Mouse (Mus musculus): ENCODE results near the gene Atp8b4. TPM values are rescaled to one million over a fixed set of nuclear protein-coding genes. Genes with fewer than 3 reads are reported as not detected.

Gene Atp8b4
- polyA plus RNA-seq, 1 experiment from 2014 or later, result 1.3 TPM

DNA sequence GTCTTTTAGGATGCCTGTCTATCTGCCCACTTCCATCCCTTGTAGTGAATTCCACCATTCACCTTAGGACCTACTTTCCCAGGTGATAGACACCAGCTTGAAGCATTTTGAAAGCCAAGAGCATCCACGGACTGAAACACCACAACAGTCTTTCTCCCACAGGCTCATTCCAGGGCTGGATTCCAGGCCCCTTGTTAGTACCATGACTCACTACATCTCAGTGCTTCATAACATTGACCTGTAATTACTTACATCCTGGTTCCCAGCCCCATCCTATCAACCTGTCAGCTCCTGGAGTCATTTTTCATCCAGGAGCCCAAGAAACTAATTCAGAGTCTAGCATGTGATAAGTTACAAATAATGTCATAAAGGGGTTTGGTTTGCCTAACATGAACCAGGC is 148.7 kb downstream of the Atp8b4 start:
- Histone ChIP-seq H3K27me3 (replicated peaks) (no peaks in the 10 kb centered on the region), H3K9ac (no peak overlapping the region), H3K36me3 (no peaks in the 10 kb centered on the region), H3K4me2 (no peak overlapping the region), H3K27ac (no peak overlapping the region), H3K9me3 (no peaks in the 10 kb centered on the region), H3K4me3 (replicated peaks) (no peak overlapping the region), H3K4me1 (no peaks in the 10 kb centered on the region)
- 45% methylated on average over 1 of the region's 1 CpGs for WGBS
- ATAC-seq (ENCODE audit: insufficient read depth, low FRiP score, low read depth), result no peak

DNA sequence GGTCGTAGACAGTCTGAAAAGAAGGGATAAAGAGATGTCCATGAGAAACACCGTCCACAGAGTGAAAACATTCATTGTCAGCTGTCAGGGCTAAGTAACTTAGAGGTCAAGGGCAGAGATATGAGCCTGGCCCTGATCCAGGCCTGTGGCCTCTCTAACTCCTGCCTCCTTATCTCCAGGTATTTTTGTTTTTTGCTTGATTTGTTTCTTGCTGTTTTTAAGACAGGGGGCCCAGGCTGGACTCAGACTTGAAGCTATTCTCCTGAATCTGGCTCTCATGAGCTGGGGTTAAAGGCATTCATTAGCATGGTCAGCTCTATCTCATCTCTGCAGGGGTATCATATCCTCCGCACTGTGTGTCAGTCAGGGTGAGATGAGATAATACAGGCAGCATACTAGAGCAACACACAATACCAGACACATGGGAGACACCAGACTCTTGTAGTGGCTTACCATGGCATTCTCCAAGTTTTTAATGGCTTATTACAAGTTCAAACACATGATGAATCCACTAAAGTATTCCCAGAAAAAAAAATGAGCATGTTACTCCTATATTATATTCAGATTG is 157.4 kb downstream of the Atp8b4 start:
- Histone ChIP-seq H3K9me3 (no peaks in the 10 kb centered on the region), H3K36me3 (no peaks in the 10 kb centered on the region), H3K4me1 (no peaks in the 10 kb centered on the region), H3K27ac (no peak overlapping the region), H3K4me2 (no peak overlapping the region), H3K4me3 (replicated peaks) (no peak overlapping the region), H3K27me3 (replicated peaks) (no peaks in the 10 kb centered on the region), H3K9ac (no peak overlapping the region)
- ATAC-seq (ENCODE audit: insufficient read depth, low FRiP score, low read depth), result no peak
- WGBS, result 46% methylated on average over 3 of the region's 3 CpGs

DNA sequence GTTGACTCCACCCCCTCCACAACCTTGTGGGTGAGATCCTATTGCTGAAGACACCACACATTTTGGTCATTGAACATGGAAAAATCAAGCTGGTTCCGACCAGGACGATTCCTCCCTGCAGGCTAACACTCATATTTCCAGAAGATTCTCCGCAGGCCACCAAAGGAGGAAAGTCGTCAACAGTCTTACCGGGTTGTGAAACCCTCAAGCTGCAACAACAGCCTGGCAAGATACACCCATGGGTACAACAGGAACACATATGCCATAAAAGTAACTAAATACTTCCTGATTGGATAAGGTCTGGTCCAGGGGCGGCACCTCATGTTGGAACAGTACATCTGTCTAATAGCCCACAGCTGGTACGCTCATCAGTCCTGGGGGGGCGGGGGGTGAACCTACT is 159.0 kb downstream of the Atp8b4 start:
- Histone ChIP-seq H3K36me3 (no peaks in the 10 kb centered on the region), H3K4me3 (replicated peaks) (no peak overlapping the region), H3K9me3 (no peaks in the 10 kb centered on the region), H3K27ac (no peak overlapping the region), H3K4me2 (no peak overlapping the region), H3K9ac (no peak overlapping the region), H3K27me3 (replicated peaks) (no peaks in the 10 kb centered on the region), H3K4me1 (no peaks in the 10 kb centered on the region)
- WGBS, result 93% methylated on average over 8 of the region's 8 CpGs
- no peak for ATAC-seq (ENCODE audit: insufficient read depth, low FRiP score, low read depth)

DNA sequence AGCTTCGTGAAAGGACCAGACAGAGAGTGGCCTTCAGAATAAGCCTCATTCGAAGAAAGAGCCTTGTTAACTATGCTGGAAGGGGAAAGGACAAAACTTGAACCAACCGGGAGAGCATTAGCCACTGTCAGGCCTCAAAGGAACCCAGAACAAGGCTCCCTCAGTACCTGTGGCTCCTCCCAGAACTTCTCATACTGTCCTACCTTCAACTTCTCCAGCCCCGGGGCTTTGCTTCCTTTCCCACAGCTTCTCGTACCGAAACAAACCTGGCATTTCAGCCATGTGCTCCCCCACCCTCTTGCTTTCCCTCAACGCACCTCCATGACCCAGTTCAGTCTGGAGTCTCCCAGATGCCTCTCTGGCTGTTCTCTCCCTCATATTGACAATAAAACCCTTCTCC is 160.3 kb downstream of the Atp8b4 start:
- H3K27ac ChIP-seq, result no peak overlapping the region
- no peaks in the 10 kb centered on the region for H3K27me3 ChIP-seq (replicated peaks)
- H3K4me2 ChIP-seq, result no peak overlapping the region
- H3K9ac ChIP-seq, result no peak overlapping the region
- WGBS, result 82% methylated on average over 7 of the region's 7 CpGs
- no peaks in the 10 kb centered on the region for H3K36me3 ChIP-seq
- ATAC-seq (ENCODE audit: insufficient read depth, low FRiP score, low read depth), result no peak
- H3K4me3 ChIP-seq (replicated peaks), result no peak overlapping the region
- H3K9me3 ChIP-seq, result no peaks in the 10 kb centered on the region
- H3K4me1 ChIP-seq, result no peaks in the 10 kb centered on the region

DNA sequence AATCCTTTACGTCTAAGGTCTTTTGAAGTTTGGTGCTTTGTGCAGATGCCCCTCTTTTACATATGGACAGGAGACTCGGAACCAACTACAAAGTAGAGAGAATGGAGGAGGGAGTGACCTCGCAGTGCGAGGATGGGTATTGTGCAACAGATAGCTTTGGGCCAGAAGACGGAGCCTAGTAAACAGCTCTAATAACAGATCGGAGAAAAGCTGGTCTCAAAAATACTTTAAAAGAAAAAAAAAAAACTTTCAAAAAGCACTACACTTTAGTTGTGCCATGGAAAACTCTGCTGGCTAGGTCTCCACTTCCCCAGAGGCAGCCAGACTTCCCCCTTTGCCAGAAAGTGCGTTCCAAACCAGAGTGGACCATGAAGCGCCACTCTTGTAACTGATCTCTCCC is 161.0 kb downstream of the Atp8b4 start:
- Histone ChIP-seq H3K9me3 (no peaks in the 10 kb centered on the region), H3K4me2 (no peak overlapping the region), H3K4me3 (replicated peaks) (no peak overlapping the region), H3K27ac (no peak overlapping the region), H3K9ac (no peak overlapping the region), H3K4me1 (no peaks in the 10 kb centered on the region), H3K36me3 (no peaks in the 10 kb centered on the region), H3K27me3 (replicated peaks) (no peaks in the 10 kb centered on the region)
- no peak for ATAC-seq (ENCODE audit: insufficient read depth, low FRiP score, low read depth)
- 84% methylated on average over 8 of the region's 8 CpGs for WGBS

DNA sequence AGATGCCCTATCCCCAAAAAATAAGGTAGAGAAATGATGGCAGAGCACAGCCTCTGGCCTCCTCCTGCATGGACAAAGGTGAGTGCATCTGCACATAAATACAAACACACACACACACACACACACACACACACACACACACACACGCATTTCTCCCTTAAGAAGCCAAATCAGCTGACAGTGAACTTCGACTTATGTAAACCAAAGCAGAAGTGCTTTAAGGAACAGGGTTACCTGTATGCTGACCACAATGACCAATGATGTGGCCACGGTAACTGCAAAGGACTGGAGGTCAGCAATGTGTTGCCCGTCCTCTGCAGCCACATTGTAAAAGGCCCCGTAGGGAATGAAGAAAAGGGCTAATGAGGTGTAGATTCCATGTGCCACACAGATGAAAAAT is 163.3 kb downstream of the Atp8b4 start:
- H3K9ac ChIP-seq, result no peak overlapping the region
- H3K27ac ChIP-seq, result no peak overlapping the region
- 76% methylated on average over 5 of the region's 5 CpGs for WGBS
- H3K4me1 ChIP-seq, result no peaks in the 10 kb centered on the region
- no peak overlapping the region for H3K4me2 ChIP-seq
- no peaks in the 10 kb centered on the region for H3K9me3 ChIP-seq
- no peaks in the 10 kb centered on the region for H3K27me3 ChIP-seq (replicated peaks)
- H3K4me3 ChIP-seq (replicated peaks), result no peak overlapping the region
- ATAC-seq (ENCODE audit: insufficient read depth, low FRiP score, low read depth), result no peak
- H3K36me3 ChIP-seq, result no peaks in the 10 kb centered on the region

DNA sequence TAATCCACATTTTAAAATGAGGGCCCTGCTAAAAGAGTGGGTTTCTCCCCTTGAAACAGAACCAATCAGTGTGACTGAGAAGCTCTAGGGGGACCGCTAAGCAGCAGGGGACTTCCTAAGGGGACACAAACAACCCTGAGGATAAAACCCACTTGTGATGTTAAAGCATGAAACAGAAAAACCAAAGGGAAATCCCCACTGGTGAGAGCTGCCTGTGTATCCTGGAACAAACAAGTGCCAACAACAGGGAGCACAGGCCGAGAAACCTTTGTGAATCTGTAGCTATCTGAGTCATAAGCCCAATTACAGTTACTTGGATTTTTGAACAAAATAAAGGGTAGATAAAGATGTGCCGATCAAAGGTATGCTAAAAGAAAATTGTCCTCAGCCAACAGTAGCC is 168.7 kb downstream of the Atp8b4 start:
- no peaks in the 10 kb centered on the region for H3K9me3 ChIP-seq
- WGBS, result 91% methylated on average over 3 of the region's 3 CpGs
- H3K27ac ChIP-seq, result no peak overlapping the region
- no peak overlapping the region for H3K4me3 ChIP-seq (replicated peaks)
- no peak for ATAC-seq (ENCODE audit: insufficient read depth, low FRiP score, low read depth)
- no peak overlapping the region for H3K4me2 ChIP-seq
- H3K4me1 ChIP-seq, result no peaks in the 10 kb centered on the region
- no peaks in the 10 kb centered on the region for H3K27me3 ChIP-seq (replicated peaks)
- H3K36me3 ChIP-seq, result no peaks in the 10 kb centered on the region
- no peak overlapping the region for H3K9ac ChIP-seq

DNA sequence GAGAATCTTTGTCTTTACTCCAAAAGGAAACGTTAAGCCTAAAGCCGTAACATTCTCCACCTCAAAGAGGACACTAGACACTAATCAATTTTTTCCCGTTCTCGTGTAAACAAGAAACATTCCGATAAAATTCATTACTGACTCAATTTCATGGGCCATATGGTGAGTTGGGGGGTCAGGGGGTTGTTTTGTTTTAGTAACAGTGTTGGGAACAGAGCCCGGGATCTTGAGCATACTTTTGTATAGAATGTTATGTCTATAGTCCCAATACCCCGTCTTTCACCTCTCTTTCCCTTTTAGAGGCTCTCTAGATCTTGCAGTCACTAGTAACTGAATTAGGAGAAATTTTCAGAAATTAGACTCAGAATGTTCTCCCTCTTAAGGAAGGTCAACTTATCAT is 177.3 kb downstream of the Atp8b4 start:
- H3K36me3 ChIP-seq, result no peaks in the 10 kb centered on the region
- no peaks in the 10 kb centered on the region for H3K4me1 ChIP-seq
- H3K27me3 ChIP-seq (replicated peaks), result no peaks in the 10 kb centered on the region
- WGBS, result 57% methylated on average over 7 of the region's 7 CpGs
- H3K4me2 ChIP-seq, result no peak overlapping the region
- H3K4me3 ChIP-seq (replicated peaks), result no peak overlapping the region
- H3K9ac ChIP-seq, result no peak overlapping the region
- ATAC-seq (ENCODE audit: insufficient read depth, low FRiP score, low read depth), result no peak
- H3K9me3 ChIP-seq, result no peaks in the 10 kb centered on the region
- no peak overlapping the region for H3K27ac ChIP-seq

DNA sequence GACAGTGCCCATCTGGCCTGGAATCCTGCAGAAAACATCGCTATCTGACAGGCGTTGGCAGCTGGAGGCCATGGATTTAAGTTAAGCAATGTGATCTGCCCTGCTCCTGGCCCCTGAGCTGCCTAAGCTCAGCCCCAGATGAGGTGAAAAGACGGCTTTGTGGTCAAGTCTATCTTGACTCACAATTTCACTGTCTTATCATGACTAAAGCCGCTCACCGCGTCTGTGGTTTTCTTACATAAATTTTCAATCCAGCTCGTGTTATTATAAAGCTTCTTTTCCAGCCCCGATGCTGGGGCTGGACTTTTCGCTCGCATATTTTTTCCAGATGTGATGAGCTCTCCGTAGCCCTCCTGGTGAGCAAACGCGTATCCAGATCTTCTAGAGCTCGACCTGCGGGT is 177.8 kb downstream of the Atp8b4 start:
- 77% methylated on average over 15 of the region's 15 CpGs for WGBS
- no peaks in the 10 kb centered on the region for H3K27me3 ChIP-seq (replicated peaks)
- ATAC-seq (ENCODE audit: insufficient read depth, low FRiP score, low read depth), result no peak

DNA sequence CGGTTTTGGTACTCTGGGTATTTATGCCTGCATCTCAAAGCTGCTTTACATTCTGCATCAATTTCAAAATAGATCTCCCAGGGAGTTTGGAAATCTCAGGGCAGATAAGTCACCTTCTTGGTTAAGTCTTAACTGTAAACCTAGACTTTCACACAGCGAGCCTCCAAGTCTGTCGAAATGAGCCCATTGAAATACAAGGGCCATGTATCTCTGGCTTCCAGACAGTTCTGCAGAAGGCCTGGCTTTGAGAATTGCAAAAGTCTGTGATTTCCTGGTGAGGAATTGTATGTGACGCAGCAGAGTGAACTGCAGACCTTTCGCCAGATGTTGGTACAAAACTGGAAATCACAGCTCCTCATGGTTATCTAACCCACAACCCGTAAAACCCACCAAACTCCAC is 182.4 kb downstream of the Atp8b4 start:
- 86% methylated on average over 6 of the region's 6 CpGs for WGBS
- H3K4me3 ChIP-seq (replicated peaks), result no peak overlapping the region
- no peak overlapping the region for H3K4me2 ChIP-seq
- H3K27ac ChIP-seq, result no peak overlapping the region
- no peaks in the 10 kb centered on the region for H3K36me3 ChIP-seq
- no peak overlapping the region for H3K9ac ChIP-seq
- no peaks in the 10 kb centered on the region for H3K4me1 ChIP-seq
- H3K9me3 ChIP-seq, result no peaks in the 10 kb centered on the region
- ATAC-seq (ENCODE audit: insufficient read depth, low FRiP score, low read depth), result no peak
- H3K27me3 ChIP-seq (replicated peaks), result no peaks in the 10 kb centered on the region

More for the DNA sequence above, 177.8 kb downstream of the Atp8b4 start:
- Histone ChIP-seq H3K4me1 (no peaks in the 10 kb centered on the region), H3K4me2 (no peak overlapping the region), H3K36me3 (no peaks in the 10 kb centered on the region), H3K9ac (no peak overlapping the region), H3K27ac (no peak overlapping the region), H3K9me3 (no peaks in the 10 kb centered on the region), H3K4me3 (replicated peaks) (no peak overlapping the region)

DNA sequence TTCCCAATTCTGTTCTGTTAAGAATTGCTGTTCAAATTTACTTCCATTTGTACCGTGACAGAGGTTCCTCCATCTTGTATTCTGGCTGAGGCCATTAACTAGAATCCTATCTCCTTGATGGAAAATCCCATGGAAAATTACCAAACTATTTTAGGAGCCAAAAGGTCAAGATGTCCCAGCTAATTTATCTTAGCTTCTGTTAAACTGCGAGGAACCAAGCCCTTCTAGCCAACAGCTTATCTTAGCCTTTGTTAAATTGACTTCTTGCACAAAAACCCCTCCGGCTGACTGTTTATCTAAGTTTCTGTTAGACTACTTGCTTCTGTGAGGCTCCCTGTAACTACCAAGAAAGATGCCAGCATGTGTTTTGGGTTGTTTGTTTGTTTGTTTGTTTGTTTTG is 183.5 kb downstream of the Atp8b4 start:
- Histone ChIP-seq H3K9me3 (no peaks in the 10 kb centered on the region), H3K27ac (no peak overlapping the region), H3K4me3 (replicated peaks) (no peak overlapping the region), H3K36me3 (no peaks in the 10 kb centered on the region), H3K9ac (no peak overlapping the region), H3K27me3 (replicated peaks) (no peaks in the 10 kb centered on the region), H3K4me2 (no peak overlapping the region), H3K4me1 (no peaks in the 10 kb centered on the region)
- ATAC-seq (ENCODE audit: insufficient read depth, low FRiP score, low read depth), result no peak
- WGBS, result 32% methylated on average over 3 of the region's 3 CpGs

DNA sequence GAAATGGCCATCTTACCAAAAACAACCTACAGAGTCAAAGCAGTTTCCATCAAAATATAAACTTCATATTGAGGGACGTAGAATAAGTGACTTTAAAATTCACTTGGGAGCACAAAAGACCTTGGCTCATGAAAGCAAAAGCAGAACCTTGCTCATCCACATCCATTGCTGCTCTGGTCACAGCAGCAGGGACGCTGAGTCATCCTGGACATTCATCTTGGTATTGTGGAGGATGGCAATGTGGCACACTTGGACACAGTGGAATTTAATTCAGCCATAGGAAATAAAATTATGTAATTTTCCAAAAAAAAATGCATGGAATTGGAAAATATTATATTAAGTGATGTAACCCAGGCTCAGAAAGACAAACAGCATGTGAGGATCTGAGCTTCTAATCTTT is 184.1 kb downstream of the Atp8b4 start:
- H3K27me3 ChIP-seq (replicated peaks), result no peaks in the 10 kb centered on the region
- H3K9ac ChIP-seq, result no peak overlapping the region
- H3K27ac ChIP-seq, result no peak overlapping the region
- ATAC-seq (ENCODE audit: insufficient read depth, low FRiP score, low read depth), result no peak
- 85% methylated on average over 2 of the region's 2 CpGs for WGBS
- H3K4me3 ChIP-seq (replicated peaks), result no peak overlapping the region
- no peaks in the 10 kb centered on the region for H3K36me3 ChIP-seq
- no peaks in the 10 kb centered on the region for H3K9me3 ChIP-seq
- no peak overlapping the region for H3K4me2 ChIP-seq
- no peaks in the 10 kb centered on the region for H3K4me1 ChIP-seq

DNA sequence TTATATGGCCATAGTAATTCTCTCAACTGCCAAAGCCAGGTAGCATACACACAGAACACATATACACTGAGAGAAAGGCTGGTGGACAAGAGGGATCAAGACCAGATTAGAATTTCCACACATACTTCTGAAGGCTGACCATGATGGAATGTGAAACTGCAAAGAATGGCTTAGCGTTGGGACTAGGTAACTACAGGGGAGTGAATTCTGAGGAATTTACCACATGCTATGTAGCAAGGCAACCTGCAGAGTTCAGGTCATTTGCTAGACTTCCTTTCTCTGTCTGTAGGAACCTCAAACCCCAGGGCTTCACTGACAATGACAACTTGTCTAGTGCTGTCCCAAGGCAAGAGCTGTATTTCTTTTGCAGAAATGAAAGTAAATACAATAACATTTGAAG is 189.4 kb downstream of the Atp8b4 start:
- no peaks in the 10 kb centered on the region for H3K9me3 ChIP-seq
- no peaks in the 10 kb centered on the region for H3K4me1 ChIP-seq
- no peak overlapping the region for H3K4me3 ChIP-seq (replicated peaks)
- no peak overlapping the region for H3K4me2 ChIP-seq
- no peaks in the 10 kb centered on the region for H3K36me3 ChIP-seq
- H3K27ac ChIP-seq, result no peak overlapping the region
- ATAC-seq (ENCODE audit: insufficient read depth, low FRiP score, low read depth), result no peak
- H3K27me3 ChIP-seq (replicated peaks), result no peaks in the 10 kb centered on the region
- no peak overlapping the region for H3K9ac ChIP-seq
- WGBS, result 57% methylated on average over 1 of the region's 1 CpGs

Data from stomach, embryonic 15.5 days (tissue).